Mouse (Mus musculus): ENCODE data around the gene AI182371.

DNA sequence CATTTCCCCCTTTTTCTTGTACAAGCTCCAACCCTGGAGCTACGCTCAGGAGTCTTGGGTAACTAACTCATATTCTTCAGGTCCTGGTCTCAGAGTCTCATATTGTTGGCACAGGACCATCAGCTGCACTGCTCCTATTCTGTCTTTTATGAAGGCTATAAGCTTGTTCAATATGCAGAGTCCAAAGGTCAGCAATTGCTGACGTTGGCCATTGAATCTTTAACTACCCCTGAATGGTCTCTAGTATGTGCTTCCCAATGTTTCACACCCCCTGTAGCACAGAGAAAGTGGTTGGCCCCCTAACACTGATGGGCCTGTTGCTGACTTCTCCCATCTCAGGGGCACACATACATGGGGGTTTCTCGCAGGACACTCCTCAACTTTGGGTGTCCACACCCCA, 27.0 kb downstream of the AI182371 start:
- no peak for TF ChIP-seq EP300 (IDR thresholded peaks at IDR 0.05; ENCODE audit: low read depth)
- TF ChIP-seq CTCF (IDR thresholded peaks at IDR 0.05; ENCODE audit: low read depth) = no peak

Measured in heart, postnatal 0 days (tissue).